Mouse (Mus musculus) MEL (cell line): ENCODE results near the gene Gm9964. TPM values are rescaled to one million over a fixed set of nuclear protein-coding genes. Genes with fewer than 3 reads are reported as not detected.

Experiments
- DNase-seq: peaks from one replicate; pipeline ENCODE4 v3.0.0; 2011; ENCODE audit warnings: low read depth, low spot score
- H3K27ac ChIP-seq: 2 replicates; pipeline ENCODE4 v1.5.1; 2012; ENCODE audit warnings: low read depth, mild to moderate bottlenecking, control low read depth, low read length, moderate library complexity; ENCODE audit not compliant: control insufficient read depth
- H3K27me3 ChIP-seq, 2 experiments: fragments of 150-350 bp in 1 of 2; sonication (generic) in 1 of 2; 2 replicates each; pipeline ENCODE4 v1.6.1; 2012; ENCODE audit warnings: low read length in 2 of 2, mild to moderate bottlenecking in 2 of 2, improper control_type of control experiment in 1 of 2, moderate library complexity in 1 of 2; ENCODE audit not compliant: insufficient read depth in 2 of 2, control insufficient read depth in 1 of 2
- H3K36me3 ChIP-seq, 2 experiments: 2 replicates each; pipeline ENCODE4 v1.6.1; 2012 to 2014; ENCODE audit warnings: low read length in 2 of 2, improper control_type of control experiment in 1 of 2, inconsistent platforms in 1 of 2, mild to moderate bottlenecking in 1 of 2; ENCODE audit not compliant: insufficient read depth in 2 of 2, control insufficient read depth in 1 of 2
- H3K4me1 ChIP-seq, 2 experiments: fragments of 150-350 bp in 1 of 2; sonication (generic) in 1 of 2; 2 replicates each; pipeline ENCODE4 v1.6.1; 2012; ENCODE audit warnings: low read length in 2 of 2, improper control_type of control experiment in 1 of 2, mild to moderate bottlenecking in 1 of 2; ENCODE audit not compliant: insufficient read depth in 2 of 2, control insufficient read depth in 1 of 2
- H3K4me3 ChIP-seq, 2 experiments: fragments of 150-350 bp in 1 of 2; sonication (generic) in 1 of 2; 2 replicates each; pipeline ENCODE4 v1.5.1; 2012; ENCODE audit warnings: low read depth in 2 of 2, low read length in 2 of 2, mild to moderate bottlenecking in 2 of 2, moderate library complexity in 2 of 2, control low read depth in 1 of 2, improper control_type of control experiment in 1 of 2; ENCODE audit not compliant: control insufficient read depth in 1 of 2, insufficient read depth in 1 of 2
- H3K79me2 ChIP-seq: 2 replicates; pipeline ENCODE4 v1.6.1; 2012; ENCODE audit warnings: mild to moderate bottlenecking, low read length, moderate library complexity; ENCODE audit not compliant: control insufficient read depth, poor library complexity, insufficient read depth
- H3K9ac ChIP-seq: 2 replicates; pipeline ENCODE4 v1.6.1; 2012; ENCODE audit warnings: low read depth, mild to moderate bottlenecking, control low read depth, low read length, moderate library complexity; ENCODE audit not compliant: control insufficient read depth, poor library complexity, severe bottlenecking
- H3K9me3 ChIP-seq: fragments of 150-350 bp; sonication (generic); replicated peaks from 2 replicates; pipeline ENCODE4 v1.6.1; 2012; ENCODE audit warnings: mild to moderate bottlenecking, low read length, improper control_type of control experiment, moderate library complexity; ENCODE audit not compliant: insufficient read depth
- BHLHE40 ChIP-seq: IDR thresholded peaks from 2 replicates; pipeline ENCODE4 v1.6.1; 2012; ENCODE audit warnings: low read depth, mild to moderate bottlenecking, inconsistent platforms, low read length, improper control_type of control experiment, borderline replicate concordance
- CHD1 ChIP-seq: IDR thresholded peaks from 2 replicates; pipeline ENCODE4 v1.6.1; 2012; ENCODE audit warnings: low read depth, mild to moderate bottlenecking, inconsistent platforms, low read length, improper control_type of control experiment
- CHD2 ChIP-seq: IDR thresholded peaks from 2 replicates; pipeline ENCODE4 v1.6.1; 2011; ENCODE audit warnings: low read length, improper control_type of control experiment
- CTCF ChIP-seq, 3 experiments: IDR thresholded peaks in 2 of 3; conservative IDR thresholded peaks in 1 of 3; 2 replicates each; pipeline ENCODE4 v1.5.1; 2011 to 2012; ENCODE audit warnings: low read length in 3 of 3, low read depth in 2 of 3, mild to moderate bottlenecking in 2 of 3, improper control_type of control experiment in 1 of 3, inconsistent platforms in 1 of 3, mixed read lengths in 1 of 3, moderate library complexity in 1 of 3; ENCODE audit not compliant: control insufficient read depth in 1 of 3, insufficient read depth in 1 of 3, poor library complexity in 1 of 3, severe bottlenecking in 1 of 3
- E2F4 ChIP-seq: IDR thresholded peaks from 2 replicates; pipeline ENCODE4 v1.6.1; 2011; ENCODE audit warnings: low read depth, low read length, improper control_type of control experiment, borderline replicate concordance
- ELF1 ChIP-seq: IDR thresholded peaks from 2 replicates; pipeline ENCODE4 v1.6.1; 2014; ENCODE audit warnings: low read depth, mild to moderate bottlenecking, inconsistent platforms, low read length, improper control_type of control experiment, moderate library complexity
- EP300 ChIP-seq, 2 experiments: IDR thresholded peaks; 2 replicates each; pipeline ENCODE4 v1.6.1; 2011; ENCODE audit warnings: improper control_type of control experiment in 2 of 2, low read length in 2 of 2, low read depth in 1 of 2, mild to moderate bottlenecking in 1 of 2
- ETS1 ChIP-seq: IDR thresholded peaks from 2 replicates; pipeline ENCODE4 v1.6.1; 2012; ENCODE audit warnings: low read depth, mild to moderate bottlenecking, inconsistent platforms, low read length, improper control_type of control experiment, moderate library complexity
- GABPA ChIP-seq: IDR thresholded peaks from 2 replicates; pipeline ENCODE4 v1.6.1; 2012; ENCODE audit warnings: low read depth, mild to moderate bottlenecking, inconsistent platforms, low read length, improper control_type of control experiment, moderate library complexity
- GATA1 ChIP-seq: IDR thresholded peaks from 2 replicates; pipeline ENCODE4 v1.6.1; 2011; ENCODE audit warnings: low read depth, low read length, improper control_type of control experiment
- JUND ChIP-seq: IDR thresholded peaks from 2 replicates; pipeline ENCODE4 v1.6.1; 2011; ENCODE audit warnings: low read depth, mild to moderate bottlenecking, improper control_type of control experiment, low read length
- KAT2A ChIP-seq: conservative IDR thresholded peaks from 2 replicates; pipeline ENCODE4 v1.6.1; 2012; ENCODE audit warnings: low read depth, low read length, improper control_type of control experiment, inconsistent platforms
- MAFK ChIP-seq: IDR thresholded peaks from 2 replicates; pipeline ENCODE4 v1.6.1; 2011; ENCODE audit warnings: low read depth, mild to moderate bottlenecking, low read length, improper control_type of control experiment, borderline replicate concordance
- MAX ChIP-seq: IDR thresholded peaks from 2 replicates; pipeline ENCODE4 v1.6.1; 2011; ENCODE audit warnings: low read length, improper control_type of control experiment
- MAZ ChIP-seq: IDR thresholded peaks from 2 replicates; pipeline ENCODE4 v1.6.1; 2012; ENCODE audit warnings: low read depth, mild to moderate bottlenecking, inconsistent platforms, low read length, improper control_type of control experiment
- MXI1 ChIP-seq: IDR thresholded peaks from 2 replicates; pipeline ENCODE4 v1.6.1; 2011; ENCODE audit warnings: mild to moderate bottlenecking, low read depth, low read length, improper control_type of control experiment
- NRF1 ChIP-seq: IDR thresholded peaks from 2 replicates; pipeline ENCODE4 v1.6.1; 2014; ENCODE audit warnings: low read depth, mild to moderate bottlenecking, inconsistent platforms, low read length, improper control_type of control experiment, moderate library complexity; ENCODE audit not compliant: poor library complexity, insufficient read depth, severe bottlenecking
- RAD21 ChIP-seq: IDR thresholded peaks from 2 replicates; pipeline ENCODE4 v1.6.1; 2011; ENCODE audit warnings: mild to moderate bottlenecking, low read depth, low read length, improper control_type of control experiment
- RCOR1 ChIP-seq: IDR thresholded peaks from 2 replicates; pipeline ENCODE4 v1.6.1; 2012; ENCODE audit warnings: low read depth, mild to moderate bottlenecking, inconsistent platforms, low read length, improper control_type of control experiment
- SIN3A ChIP-seq: IDR thresholded peaks from 2 replicates; pipeline ENCODE4 v1.6.1; 2012; ENCODE audit warnings: low read length, improper control_type of control experiment, inconsistent platforms
- TAL1 ChIP-seq: IDR thresholded peaks from 2 replicates; pipeline ENCODE4 v1.6.1; 2012; ENCODE audit warnings: mild to moderate bottlenecking, inconsistent platforms, low read length, moderate library complexity, mixed read lengths
- TCF12 ChIP-seq: IDR thresholded peaks from 2 replicates; pipeline ENCODE4 v1.6.1; 2014; ENCODE audit warnings: low read depth, mild to moderate bottlenecking, inconsistent platforms, low read length, improper control_type of control experiment, moderate library complexity
- UBTF ChIP-seq: IDR thresholded peaks from 2 replicates; pipeline ENCODE4 v1.6.1; 2012; ENCODE audit warnings: low read depth, mild to moderate bottlenecking, inconsistent platforms, low read length, improper control_type of control experiment, moderate library complexity, borderline replicate concordance; ENCODE audit not compliant: insufficient read depth
- USF1 ChIP-seq: IDR thresholded peaks from 2 replicates; pipeline ENCODE4 v1.6.1; 2014; ENCODE audit warnings: low read depth, mild to moderate bottlenecking, inconsistent platforms, low read length, improper control_type of control experiment, moderate library complexity
- USF2 ChIP-seq, 2 experiments: IDR thresholded peaks; 2 replicates each; pipeline ENCODE4 v1.6.1; 2011 to 2012; ENCODE audit warnings: improper control_type of control experiment in 2 of 2, low read length in 2 of 2, borderline replicate concordance in 1 of 2, inconsistent platforms in 1 of 2, low read depth in 1 of 2, mild to moderate bottlenecking in 1 of 2; ENCODE audit not compliant: insufficient read depth in 1 of 2
- ZC3H11A ChIP-seq: IDR thresholded peaks from 2 replicates; pipeline ENCODE4 v1.6.1; 2012; ENCODE audit warnings: low read depth, mild to moderate bottlenecking, inconsistent platforms, low read length, improper control_type of control experiment
- ZKSCAN1 ChIP-seq: IDR thresholded peaks from 2 replicates; pipeline ENCODE4 v1.6.1; 2012; ENCODE audit warnings: low read depth, mild to moderate bottlenecking, inconsistent platforms, low read length, improper control_type of control experiment, moderate library complexity
- ZMIZ1 ChIP-seq: IDR thresholded peaks from 2 replicates; pipeline ENCODE4 v1.6.1; 2012; ENCODE audit warnings: low read depth, mild to moderate bottlenecking, inconsistent platforms, low read length, improper control_type of control experiment, moderate library complexity
- ZNF384 ChIP-seq: IDR thresholded peaks from 2 replicates; pipeline ENCODE4 v1.6.1; 2012; ENCODE audit warnings: low read depth, mild to moderate bottlenecking, inconsistent platforms, low read length, improper control_type of control experiment
- polyA plus RNA-seq, 2 experiments: library from polyadenylated mRNA; stranded (reverse) in 1 of 2; unstranded in 1 of 2; fragments of >175 nt in 1 of 2; fragments of >200 nt in 1 of 2; gene quantifications; 2 replicates each; pipeline versions ENCODE4 v1.2.1 to v1.2.4; 2012; ENCODE audit warnings: low replicate concordance in 2 of 2, low read depth in 1 of 2; ENCODE audit not compliant: insufficient read length in 2 of 2, insufficient read depth in 1 of 2, missing spikeins in 1 of 2
- total RNA-seq: library from RNA; depleted of rRNA; stranded (reverse); fragments of 300-350 nt; gene quantifications from 2 replicates; pipeline ENCODE4 v1.2.3, GENCODE M21; 2012

Gm9964 gene
- total and polyA plus RNA-seq, 3 experiments: not detected

GRCm38 (mm10) chr11:79258738-79259137 lies 38.0 kb downstream of the Gm9964 start:
- no peak overlapping the region for H3K9ac ChIP-seq
- DNase-seq: no peak
- no peaks in the 10 kb centered on the region for H3K27me3 ChIP-seq
- peaks cover 0 to 11% of the 10 kb centered on the region in 2 experiments; a peak in 2 of 4 replicates for H3K4me1 ChIP-seq
- TF ChIP-seq ZMIZ1: no peak
- no peak for TF ChIP-seq CHD2
- TF ChIP-seq UBTF: no peak
- no peak for TF ChIP-seq MAZ
- no peak for TF ChIP-seq BHLHE40
- TF ChIP-seq ELF1: no peak
- TF ChIP-seq E2F4: no peak
- no peak for TF ChIP-seq RAD21
- no peak for TF ChIP-seq EP300 (IDR thresholded peaks at IDR 0.05; ENCODE audit: low read depth in 1 of 2, low read length in 2 of 2)
- TF ChIP-seq KAT2A: no peak
- TF ChIP-seq MXI1: no peak
- TF ChIP-seq GABPA: no peak
- no peak for TF ChIP-seq TAL1
- TF ChIP-seq CTCF (IDR thresholded peaks at IDR 0.05 in 2 of 3, conservative IDR thresholded peaks at IDR 0.05 in 1 of 3; ENCODE audit: control insufficient read depth in 1 of 3, insufficient read depth in 1 of 3, low read depth in 2 of 3, low read length in 3 of 3, poor library complexity in 1 of 3, severe bottlenecking in 1 of 3): no peak
- peaks cover 7% of the 10 kb centered on the region for H3K79me2 ChIP-seq
- peaks cover 0 to 9% of the 10 kb centered on the region in 2 experiments; a peak in 2 of 4 replicates for H3K36me3 ChIP-seq
- no peaks in the 10 kb centered on the region for H3K9me3 ChIP-seq
- H3K27ac ChIP-seq: no peak overlapping the region
- H3K4me3 ChIP-seq: no peak overlapping the region

- Histone ChIP-seq H3K36me3 (peaks cover 22 to 36% of the 10 kb centered on the region in 2 experiments), H3K79me2 (peaks cover 29% of the 10 kb centered on the region), H3K9me3 (no peaks in the 10 kb centered on the region), H3K4me1 (peaks cover 12 to 14% of the 10 kb centered on the region in 2 experiments), H3K27me3 (no peaks in the 10 kb centered on the region), H3K27ac (peak within 1 kb of the TSS; percentile 85), H3K4me3 (peak within 1 kb of the TSS; percentile 87 to 91), H3K9ac (peak within 1 kb of the TSS; percentile 94)
- DNase-seq: peak; percentile 97
- TF ChIP-seq TCF12 (peak; percentile 79), BHLHE40 (peak; percentile 89), MXI1 (peak; percentile 79), RAD21 (no peak), ELF1 (peak; percentile 25; the same call in 1 of the 2 replicates), NRF1 (no peak), ZC3H11A (peak; percentile 20; the same call in 1 of the 2 replicates), CHD1 (no peak), E2F4 (no peak; the same call in 1 of the 2 replicates), MAX (peak; percentile 95), GATA1 (peak; percentile 81), MAFK (no peak), JUND (no peak), ZNF384 (0 out of 2 replicates have a peak, but pooled peaks have one; percentile 1), RCOR1 (0 out of 2 replicates have a peak, but pooled peaks have one; percentile 37), ETS1 (peak; percentile 63; the same call in 1 of the 2 replicates), SIN3A (peak; percentile 92), ZKSCAN1 (no peak), USF2 (IDR thresholded peaks at IDR 0.05; ENCODE audit: borderline replicate concordance in 1 of 2, insufficient read depth in 1 of 2, low read depth in 1 of 2, low read length in 2 of 2) (peak in 1 of 2 experiments; percentile 27; a peak in 1 of 4 replicates), USF1 (peak; percentile 66), KAT2A (no peak), CHD2 (no peak), TAL1 (no peak)
Observed at GRCm38 (mm10) chr11:79254391-79255098, 42.2 kb downstream of the Gm9964 start, which contains the start of gene Wsb1. Gene Wsb1 (minus strand): TSS chr11:79254671.
